Mouse (Mus musculus) MEL (cell line): ENCODE data around the gene Aatf. TPM values are rescaled to one million over a fixed set of nuclear protein-coding genes. Genes with fewer than 3 reads are reported as not detected.

Experiments used
- DNase-seq: peaks from one replicate; pipeline ENCODE4 v3.0.0; 2011; ENCODE audit warnings: low read depth, low spot score
- H3K27ac ChIP-seq: 2 replicates; pipeline ENCODE4 v1.5.1; 2012; ENCODE audit warnings: low read depth, mild to moderate bottlenecking, control low read depth, low read length, moderate library complexity; ENCODE audit not compliant: control insufficient read depth
- H3K27me3 ChIP-seq, 2 experiments: fragments of 150-350 bp in 1 of 2; sonication (generic) in 1 of 2; 2 replicates each; pipeline ENCODE4 v1.6.1; 2012; ENCODE audit warnings: low read length in 2 of 2, mild to moderate bottlenecking in 2 of 2, improper control_type of control experiment in 1 of 2, moderate library complexity in 1 of 2; ENCODE audit not compliant: insufficient read depth in 2 of 2, control insufficient read depth in 1 of 2
- H3K36me3 ChIP-seq, 2 experiments: 2 replicates each; pipeline ENCODE4 v1.6.1; 2012 to 2014; ENCODE audit warnings: low read length in 2 of 2, improper control_type of control experiment in 1 of 2, inconsistent platforms in 1 of 2, mild to moderate bottlenecking in 1 of 2; ENCODE audit not compliant: insufficient read depth in 2 of 2, control insufficient read depth in 1 of 2
- H3K4me1 ChIP-seq, 2 experiments: fragments of 150-350 bp in 1 of 2; sonication (generic) in 1 of 2; 2 replicates each; pipeline ENCODE4 v1.6.1; 2012; ENCODE audit warnings: low read length in 2 of 2, improper control_type of control experiment in 1 of 2, mild to moderate bottlenecking in 1 of 2; ENCODE audit not compliant: insufficient read depth in 2 of 2, control insufficient read depth in 1 of 2
- H3K4me3 ChIP-seq, 2 experiments: fragments of 150-350 bp in 1 of 2; sonication (generic) in 1 of 2; 2 replicates each; pipeline ENCODE4 v1.5.1; 2012; ENCODE audit warnings: low read depth in 2 of 2, low read length in 2 of 2, mild to moderate bottlenecking in 2 of 2, moderate library complexity in 2 of 2, control low read depth in 1 of 2, improper control_type of control experiment in 1 of 2; ENCODE audit not compliant: control insufficient read depth in 1 of 2, insufficient read depth in 1 of 2
- H3K79me2 ChIP-seq: 2 replicates; pipeline ENCODE4 v1.6.1; 2012; ENCODE audit warnings: mild to moderate bottlenecking, low read length, moderate library complexity; ENCODE audit not compliant: control insufficient read depth, poor library complexity, insufficient read depth
- H3K9ac ChIP-seq: 2 replicates; pipeline ENCODE4 v1.6.1; 2012; ENCODE audit warnings: low read depth, mild to moderate bottlenecking, control low read depth, low read length, moderate library complexity; ENCODE audit not compliant: control insufficient read depth, poor library complexity, severe bottlenecking
- H3K9me3 ChIP-seq: fragments of 150-350 bp; sonication (generic); replicated peaks from 2 replicates; pipeline ENCODE4 v1.6.1; 2012; ENCODE audit warnings: mild to moderate bottlenecking, low read length, improper control_type of control experiment, moderate library complexity; ENCODE audit not compliant: insufficient read depth
- BHLHE40 ChIP-seq: IDR thresholded peaks from 2 replicates; pipeline ENCODE4 v1.6.1; 2012; ENCODE audit warnings: low read depth, mild to moderate bottlenecking, inconsistent platforms, low read length, improper control_type of control experiment, borderline replicate concordance
- CHD1 ChIP-seq: IDR thresholded peaks from 2 replicates; pipeline ENCODE4 v1.6.1; 2012; ENCODE audit warnings: low read depth, mild to moderate bottlenecking, inconsistent platforms, low read length, improper control_type of control experiment
- CHD2 ChIP-seq: IDR thresholded peaks from 2 replicates; pipeline ENCODE4 v1.6.1; 2011; ENCODE audit warnings: low read length, improper control_type of control experiment
- CTCF ChIP-seq, 3 experiments: IDR thresholded peaks in 2 of 3; conservative IDR thresholded peaks in 1 of 3; 2 replicates each; pipeline ENCODE4 v1.5.1; 2011 to 2012; ENCODE audit warnings: low read length in 3 of 3, low read depth in 2 of 3, mild to moderate bottlenecking in 2 of 3, improper control_type of control experiment in 1 of 3, inconsistent platforms in 1 of 3, mixed read lengths in 1 of 3, moderate library complexity in 1 of 3; ENCODE audit not compliant: control insufficient read depth in 1 of 3, insufficient read depth in 1 of 3, poor library complexity in 1 of 3, severe bottlenecking in 1 of 3
- E2F4 ChIP-seq: IDR thresholded peaks from 2 replicates; pipeline ENCODE4 v1.6.1; 2011; ENCODE audit warnings: low read depth, low read length, improper control_type of control experiment, borderline replicate concordance
- ELF1 ChIP-seq: IDR thresholded peaks from 2 replicates; pipeline ENCODE4 v1.6.1; 2014; ENCODE audit warnings: low read depth, mild to moderate bottlenecking, inconsistent platforms, low read length, improper control_type of control experiment, moderate library complexity
- EP300 ChIP-seq, 2 experiments: IDR thresholded peaks; 2 replicates each; pipeline ENCODE4 v1.6.1; 2011; ENCODE audit warnings: improper control_type of control experiment in 2 of 2, low read length in 2 of 2, low read depth in 1 of 2, mild to moderate bottlenecking in 1 of 2
- GABPA ChIP-seq: IDR thresholded peaks from 2 replicates; pipeline ENCODE4 v1.6.1; 2012; ENCODE audit warnings: low read depth, mild to moderate bottlenecking, inconsistent platforms, low read length, improper control_type of control experiment, moderate library complexity
- GATA1 ChIP-seq: IDR thresholded peaks from 2 replicates; pipeline ENCODE4 v1.6.1; 2011; ENCODE audit warnings: low read depth, low read length, improper control_type of control experiment
- HCFC1 ChIP-seq: IDR thresholded peaks from 2 replicates; pipeline ENCODE4 v1.6.1; 2012; ENCODE audit warnings: low read depth, mild to moderate bottlenecking, inconsistent platforms, low read length, improper control_type of control experiment, moderate library complexity
- JUND ChIP-seq: IDR thresholded peaks from 2 replicates; pipeline ENCODE4 v1.6.1; 2011; ENCODE audit warnings: low read depth, mild to moderate bottlenecking, improper control_type of control experiment, low read length
- MAZ ChIP-seq: IDR thresholded peaks from 2 replicates; pipeline ENCODE4 v1.6.1; 2012; ENCODE audit warnings: low read depth, mild to moderate bottlenecking, inconsistent platforms, low read length, improper control_type of control experiment
- MEF2A ChIP-seq: IDR thresholded peaks from 2 replicates; pipeline ENCODE4 v1.6.1; 2014; ENCODE audit warnings: low read depth, mild to moderate bottlenecking, inconsistent platforms, low read length, improper control_type of control experiment; ENCODE audit not compliant: poor library complexity, insufficient replicate concordance, severe bottlenecking; ENCODE audit errors: extremely low read depth
- MYB ChIP-seq: IDR thresholded peaks from 2 replicates; pipeline ENCODE4 v1.6.1; 2011; ENCODE audit warnings: mild to moderate bottlenecking, low read depth, low read length, improper control_type of control experiment
- POLR2A ChIP-seq, 2 experiments: IDR thresholded peaks; 2 replicates each; pipeline ENCODE4 v1.6.1; 2011 to 2012; ENCODE audit warnings: low read length in 2 of 2, mild to moderate bottlenecking in 2 of 2, control low read depth in 1 of 2, improper control_type of control experiment in 1 of 2, low read depth in 1 of 2, moderate library complexity in 1 of 2; ENCODE audit not compliant: control insufficient read depth in 1 of 2, insufficient read depth in 1 of 2, poor library complexity in 1 of 2
- RCOR1 ChIP-seq: IDR thresholded peaks from 2 replicates; pipeline ENCODE4 v1.6.1; 2012; ENCODE audit warnings: low read depth, mild to moderate bottlenecking, inconsistent platforms, low read length, improper control_type of control experiment
- SIN3A ChIP-seq: IDR thresholded peaks from 2 replicates; pipeline ENCODE4 v1.6.1; 2012; ENCODE audit warnings: low read length, improper control_type of control experiment, inconsistent platforms
- SMC3 ChIP-seq: IDR thresholded peaks from 2 replicates; pipeline ENCODE4 v1.6.1; 2011; ENCODE audit warnings: low read depth, low read length, improper control_type of control experiment
- TAL1 ChIP-seq: IDR thresholded peaks from 2 replicates; pipeline ENCODE4 v1.6.1; 2012; ENCODE audit warnings: mild to moderate bottlenecking, inconsistent platforms, low read length, moderate library complexity, mixed read lengths
- TBP ChIP-seq: IDR thresholded peaks from 2 replicates; pipeline ENCODE4 v1.8.0; 2011; ENCODE audit warnings: low read depth, low read length, improper control_type of control experiment
- TCF12 ChIP-seq: IDR thresholded peaks from 2 replicates; pipeline ENCODE4 v1.6.1; 2014; ENCODE audit warnings: low read depth, mild to moderate bottlenecking, inconsistent platforms, low read length, improper control_type of control experiment, moderate library complexity
- UBTF ChIP-seq: IDR thresholded peaks from 2 replicates; pipeline ENCODE4 v1.6.1; 2012; ENCODE audit warnings: low read depth, mild to moderate bottlenecking, inconsistent platforms, low read length, improper control_type of control experiment, moderate library complexity, borderline replicate concordance; ENCODE audit not compliant: insufficient read depth
- USF1 ChIP-seq: IDR thresholded peaks from 2 replicates; pipeline ENCODE4 v1.6.1; 2014; ENCODE audit warnings: low read depth, mild to moderate bottlenecking, inconsistent platforms, low read length, improper control_type of control experiment, moderate library complexity
- ZC3H11A ChIP-seq: IDR thresholded peaks from 2 replicates; pipeline ENCODE4 v1.6.1; 2012; ENCODE audit warnings: low read depth, mild to moderate bottlenecking, inconsistent platforms, low read length, improper control_type of control experiment
- ZNF384 ChIP-seq: IDR thresholded peaks from 2 replicates; pipeline ENCODE4 v1.6.1; 2012; ENCODE audit warnings: low read depth, mild to moderate bottlenecking, inconsistent platforms, low read length, improper control_type of control experiment
- polyA plus RNA-seq, 2 experiments: library from polyadenylated mRNA; stranded (reverse) in 1 of 2; unstranded in 1 of 2; fragments of >175 nt in 1 of 2; fragments of >200 nt in 1 of 2; gene quantifications; 2 replicates each; pipeline versions ENCODE4 v1.2.1 to v1.2.4; 2012; ENCODE audit warnings: low replicate concordance in 2 of 2, low read depth in 1 of 2; ENCODE audit not compliant: insufficient read length in 2 of 2, insufficient read depth in 1 of 2, missing spikeins in 1 of 2
- total RNA-seq: library from RNA; depleted of rRNA; stranded (reverse); fragments of 300-350 nt; gene quantifications from 2 replicates; pipeline ENCODE4 v1.2.3, GENCODE M21; 2012

Gene Aatf
- total and polyA plus RNA-seq, 3 experiments, result 187 to 243 TPM; not detected in 1

DNA sequence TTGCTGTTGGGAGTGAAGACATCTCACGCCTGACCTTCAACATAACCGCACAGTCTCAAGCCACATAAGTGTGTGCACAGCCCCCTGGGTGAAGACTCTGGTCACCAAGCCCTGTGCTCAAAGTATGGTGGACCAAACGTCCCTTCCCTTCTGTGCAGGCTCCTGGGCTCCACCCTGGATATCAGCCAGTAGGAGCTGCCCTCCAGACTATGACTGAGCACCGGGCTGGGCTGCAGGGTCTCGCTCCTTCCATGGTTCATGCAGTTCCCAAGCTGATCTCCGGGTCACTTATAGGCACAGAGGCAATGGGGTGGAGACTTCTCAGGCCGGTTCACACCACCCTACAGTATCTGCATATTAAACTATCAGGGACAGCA is 101.7 kb downstream of the Aatf start:
- DNase-seq, result no peak
- Histone ChIP-seq H3K36me3 (peaks cover 0 to 20% of the 10 kb centered on the region in 2 experiments; a peak in 2 of 4 replicates), H3K4me3 (no peak overlapping the region), H3K27me3 (no peaks in the 10 kb centered on the region), H3K79me2 (no peaks in the 10 kb centered on the region), H3K9ac (no peak overlapping the region)
- TF ChIP-seq SMC3 (no peak), MEF2A (no peak), CHD2 (no peak), SIN3A (no peak), POLR2A (IDR thresholded peaks at IDR 0.05; ENCODE audit: control insufficient read depth in 1 of 2, insufficient read depth in 1 of 2, low read depth in 1 of 2, low read length in 2 of 2, poor library complexity in 1 of 2) (no peak)
- TF ChIP-seq, all 39 proteins: peak for 0
- H3K9me3 ChIP-seq, result no peaks in the 10 kb centered on the region
- H3K27ac ChIP-seq, result no peak overlapping the region
- peaks cover 21 to 41% of the 10 kb centered on the region in 2 experiments for H3K4me1 ChIP-seq

DNA sequence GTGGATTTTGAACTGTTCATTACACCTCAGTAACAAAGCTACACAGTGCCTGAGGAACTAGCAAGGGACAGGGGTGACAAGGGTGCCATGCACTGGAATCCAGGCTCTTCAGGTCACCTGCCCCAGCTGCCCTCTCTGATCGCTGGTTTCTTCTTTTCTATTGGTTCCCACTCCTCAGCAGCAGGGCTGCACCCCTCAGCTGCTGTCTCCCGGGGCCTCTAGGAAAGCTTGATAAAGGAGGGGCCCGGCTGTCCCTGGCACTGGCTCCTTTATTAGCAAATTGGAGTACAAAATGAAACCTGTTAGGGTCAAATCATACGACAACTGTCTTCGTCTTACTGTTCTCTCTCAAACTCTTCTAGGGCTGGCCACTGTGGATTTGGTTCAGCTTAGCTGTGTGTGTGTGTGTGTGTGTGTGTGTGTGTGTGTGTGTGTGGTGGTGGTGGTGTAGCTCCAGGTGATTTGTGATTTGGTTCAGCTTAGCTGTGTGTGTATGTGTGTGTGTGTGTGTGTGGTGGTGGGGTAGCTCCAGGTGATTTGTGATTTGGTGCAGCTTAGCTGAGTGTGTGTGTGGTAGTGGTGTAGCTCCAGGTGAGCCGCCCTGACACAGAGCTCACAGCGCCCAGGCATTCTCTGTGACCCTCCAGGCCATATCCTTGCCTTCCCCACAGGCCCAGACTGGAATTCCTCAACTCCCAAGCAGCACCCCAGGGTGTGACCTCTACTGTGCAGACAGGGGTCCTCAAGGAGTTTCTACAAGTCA is 102.3 kb downstream of the Aatf start:
- Histone ChIP-seq H3K27ac (no peak overlapping the region), H3K9ac (no peak overlapping the region), H3K4me1 (peaks cover 21 to 36% of the 10 kb centered on the region in 2 experiments)

DNA sequence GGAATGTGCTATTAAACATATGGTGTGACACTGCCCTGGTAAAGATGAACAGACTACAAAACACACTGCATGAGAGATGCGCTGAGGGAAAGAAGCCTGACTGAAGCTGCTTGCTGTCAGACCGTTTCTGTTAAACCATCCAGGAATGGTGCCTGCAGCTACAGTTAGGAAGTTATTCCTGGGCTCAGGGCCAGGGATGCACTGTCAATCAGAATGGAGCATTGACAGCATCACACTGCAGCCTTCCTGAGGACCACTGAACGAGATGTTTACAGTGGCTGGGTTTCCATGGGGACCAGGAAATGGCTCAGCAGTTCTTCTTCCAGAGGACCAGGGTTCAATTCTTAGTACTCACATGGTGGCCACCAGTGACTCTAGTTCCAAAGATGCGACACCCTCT is 102.9 kb downstream of the Aatf start:
- H3K27me3 ChIP-seq, result no peaks in the 10 kb centered on the region
- no peak for DNase-seq
- peaks cover 21 to 32% of the 10 kb centered on the region in 2 experiments for H3K4me1 ChIP-seq
- H3K9ac ChIP-seq, result no peak overlapping the region
- H3K79me2 ChIP-seq, result no peaks in the 10 kb centered on the region
- no peak for TF ChIP-seq HCFC1
- no peak for TF ChIP-seq POLR2A (IDR thresholded peaks at IDR 0.05; ENCODE audit: control insufficient read depth in 1 of 2, insufficient read depth in 1 of 2, low read depth in 1 of 2, low read length in 2 of 2, poor library complexity in 1 of 2)
- no peak for TF ChIP-seq SMC3
- no peak for TF ChIP-seq JUND
- no peak for TF ChIP-seq RCOR1
- TF ChIP-seq CHD2, result no peak
- no peak for TF ChIP-seq EP300 (IDR thresholded peaks at IDR 0.05; ENCODE audit: low read depth in 1 of 2, low read length in 2 of 2)
- TF ChIP-seq CTCF (IDR thresholded peaks at IDR 0.05 in 2 of 3, conservative IDR thresholded peaks at IDR 0.05 in 1 of 3; ENCODE audit: control insufficient read depth in 1 of 3, insufficient read depth in 1 of 3, low read depth in 2 of 3, low read length in 3 of 3, poor library complexity in 1 of 3, severe bottlenecking in 1 of 3), result no peak
- no peak for TF ChIP-seq MYB
- TF ChIP-seq MAZ, result no peak
- no peak for TF ChIP-seq MEF2A
- no peak for TF ChIP-seq ZNF384
- no peak for TF ChIP-seq TBP
- TF ChIP-seq USF1, result no peak
- no peak for TF ChIP-seq TAL1
- no peak for TF ChIP-seq ELF1
- no peak for TF ChIP-seq E2F4
- peaks cover 0 to 18% of the 10 kb centered on the region in 2 experiments; a peak in 2 of 4 replicates for H3K36me3 ChIP-seq
- no peak overlapping the region for H3K4me3 ChIP-seq
- no peaks in the 10 kb centered on the region for H3K9me3 ChIP-seq
- no peak overlapping the region for H3K27ac ChIP-seq

More for the DNA sequence above, 102.3 kb downstream of the Aatf start:
- Histone ChIP-seq H3K36me3 (peaks cover 0 to 20% of the 10 kb centered on the region in 2 experiments; a peak in 2 of 4 replicates), H3K9me3 (no peaks in the 10 kb centered on the region), H3K4me3 (no peak overlapping the region), H3K27me3 (no peaks in the 10 kb centered on the region), H3K79me2 (no peaks in the 10 kb centered on the region)
- TF ChIP-seq JUND (no peak), CHD1 (no peak), HCFC1 (no peak), ZC3H11A (no peak), TCF12 (no peak), UBTF (no peak), EP300 (IDR thresholded peaks at IDR 0.05; ENCODE audit: low read depth in 1 of 2, low read length in 2 of 2) (no peak), MAZ (no peak), GABPA (no peak), USF1 (no peak), MYB (no peak), GATA1 (no peak), TAL1 (no peak), SIN3A (no peak), BHLHE40 (no peak)
- peak; percentile 32 for DNase-seq
